Mouse (Mus musculus): ENCODE measurements around the gene Rpa1.
A peak's percentile ranks its signal among the peaks of the same experiment; 100 is the strongest.
"Not testable (repeated sequence)": the region's sequence is repeated elsewhere in the genome, so short reads cannot be mapped to it uniquely, and the experiment has no call there.

The Rpa1 gene

GRCm38 (mm10) chr11:75286868-75287267 is 61.3 kb downstream of the Rpa1 start:
- DNase-seq (ENCODE audit: low read depth, low spot score) = no peak

DNA sequence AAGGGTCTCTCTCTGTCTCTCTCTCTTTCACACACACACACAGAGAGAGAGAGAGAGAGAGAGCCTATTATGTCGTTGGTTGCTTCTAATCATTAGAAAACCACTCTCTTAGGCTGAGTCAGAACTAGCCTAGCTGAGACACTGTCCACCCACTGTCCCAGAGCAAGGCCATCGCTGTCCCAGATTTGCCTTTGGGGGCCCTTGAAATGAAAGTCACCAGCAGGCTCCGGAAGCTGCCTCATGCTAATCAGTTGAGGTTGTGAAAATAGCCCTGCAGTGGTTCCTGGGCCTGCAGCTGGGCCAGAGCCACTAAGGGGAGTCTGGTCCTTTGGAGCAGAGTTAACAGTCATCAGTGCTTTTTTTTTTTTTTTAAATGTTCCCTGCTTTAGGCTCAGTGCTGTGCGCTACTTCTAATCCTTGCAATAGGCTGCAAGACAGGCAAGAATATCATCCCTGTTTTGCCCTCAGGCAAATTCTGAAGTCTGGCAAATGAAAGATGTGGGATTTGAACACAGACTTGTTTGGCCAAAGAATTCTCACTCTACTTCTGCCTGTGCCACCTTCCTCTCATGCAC is 62.1 kb downstream of the Rpa1 start:
- DNase-seq (ENCODE audit: low read depth, low spot score) = no peak

DNA sequence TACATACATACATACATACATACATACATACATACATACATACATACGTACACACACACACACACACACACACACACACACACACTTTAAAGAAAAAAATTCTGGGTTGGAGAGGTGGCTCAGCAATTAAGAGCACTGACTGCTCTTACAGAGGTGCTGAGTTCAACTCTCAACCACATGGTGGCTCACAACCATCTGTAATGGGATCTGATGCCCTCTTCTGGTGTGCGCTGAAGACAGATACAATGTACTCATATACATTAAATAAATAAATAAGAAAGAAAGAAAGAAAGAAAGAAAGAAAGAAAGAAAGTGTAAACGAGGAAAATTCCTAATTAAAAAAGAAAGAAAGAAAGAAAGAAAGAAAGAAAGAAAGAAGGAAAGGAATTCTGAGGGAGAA is 64.3 kb downstream of the Rpa1 start:
- DNase-seq (ENCODE audit: low read depth, low spot score) = not testable (repeated sequence)

GRCm38 (mm10) chr11:75282496-75283120 is 65.5 kb downstream of the Rpa1 start:
- no peak for DNase-seq (ENCODE audit: low read depth, low spot score)

DNA sequence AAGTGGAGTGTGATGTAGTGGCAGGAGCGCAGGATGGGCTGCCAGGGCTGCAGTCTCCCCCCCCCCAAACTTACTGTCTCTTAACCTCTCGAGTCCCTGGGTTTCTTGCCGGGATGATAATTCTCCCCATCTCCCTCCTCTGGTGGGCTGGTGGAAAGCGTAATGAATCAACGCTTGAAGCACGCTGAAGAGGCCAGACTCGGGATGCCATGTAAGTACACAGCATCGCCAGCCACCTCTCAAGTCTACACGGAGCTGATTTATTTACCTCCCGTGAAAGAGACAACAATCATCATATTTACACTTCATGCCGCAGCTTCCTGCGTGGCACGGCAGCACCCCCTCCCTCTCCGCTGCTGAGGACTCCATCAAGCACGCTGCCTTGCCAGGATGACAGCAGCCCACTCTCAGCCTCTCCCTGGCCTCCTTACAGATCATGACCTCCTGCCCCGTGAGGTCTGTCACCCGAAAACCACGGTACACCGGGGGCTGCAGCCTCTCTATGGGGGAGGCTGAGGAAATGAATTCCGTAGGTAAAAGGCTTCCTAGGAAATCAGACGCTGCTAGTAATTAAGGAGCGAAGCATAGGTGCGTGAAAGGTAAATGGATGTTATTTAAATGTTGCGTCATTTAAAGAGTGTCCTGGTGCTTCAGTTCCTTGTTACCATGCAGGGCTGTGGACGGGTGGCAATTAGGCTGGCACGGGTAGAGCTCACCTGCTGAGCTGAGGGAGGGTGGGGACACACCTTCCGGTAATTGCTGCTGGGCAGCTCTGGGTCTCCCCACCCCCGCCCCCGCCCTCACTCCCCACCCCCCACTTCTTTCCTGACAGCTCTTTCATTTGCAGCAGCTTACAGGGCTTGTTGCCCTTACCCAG is 66.5 kb downstream of the Rpa1 start:
- no peak for DNase-seq (ENCODE audit: low read depth, low spot score)

DNA sequence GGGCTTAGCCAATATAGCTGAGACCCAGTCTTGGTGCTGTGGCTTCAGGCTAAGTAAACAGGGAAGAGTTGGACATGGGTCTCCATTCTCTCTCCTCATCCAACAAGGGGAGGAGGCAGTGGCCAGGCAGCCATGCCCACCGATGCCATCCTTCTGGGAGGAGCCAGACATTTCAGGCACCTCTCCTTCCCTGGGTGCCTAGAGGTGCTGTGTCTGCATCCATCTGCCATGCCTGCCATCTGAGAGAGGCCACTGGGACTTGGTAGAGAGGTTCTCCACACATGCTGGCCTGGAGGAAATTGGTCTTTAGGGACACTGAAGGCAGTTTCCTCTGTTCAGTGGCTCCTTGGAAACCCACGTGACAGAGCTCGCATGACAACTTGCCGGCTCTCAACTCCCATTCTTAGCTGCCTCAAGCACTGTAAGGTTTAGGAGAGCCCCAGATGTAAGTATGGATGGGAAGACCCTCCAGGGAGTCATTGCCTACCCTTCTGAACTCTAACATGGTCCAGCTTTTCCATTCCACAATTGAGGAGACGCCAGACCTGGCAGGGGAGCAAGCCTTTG is 67.6 kb downstream of the Rpa1 start:
- no peak for DNase-seq (ENCODE audit: low read depth, low spot score)

GRCm38 (mm10) chr11:75280066-75280410 is 68.1 kb downstream of the Rpa1 start:
- DNase-seq (ENCODE audit: low read depth, low spot score) = no peak

DNA sequence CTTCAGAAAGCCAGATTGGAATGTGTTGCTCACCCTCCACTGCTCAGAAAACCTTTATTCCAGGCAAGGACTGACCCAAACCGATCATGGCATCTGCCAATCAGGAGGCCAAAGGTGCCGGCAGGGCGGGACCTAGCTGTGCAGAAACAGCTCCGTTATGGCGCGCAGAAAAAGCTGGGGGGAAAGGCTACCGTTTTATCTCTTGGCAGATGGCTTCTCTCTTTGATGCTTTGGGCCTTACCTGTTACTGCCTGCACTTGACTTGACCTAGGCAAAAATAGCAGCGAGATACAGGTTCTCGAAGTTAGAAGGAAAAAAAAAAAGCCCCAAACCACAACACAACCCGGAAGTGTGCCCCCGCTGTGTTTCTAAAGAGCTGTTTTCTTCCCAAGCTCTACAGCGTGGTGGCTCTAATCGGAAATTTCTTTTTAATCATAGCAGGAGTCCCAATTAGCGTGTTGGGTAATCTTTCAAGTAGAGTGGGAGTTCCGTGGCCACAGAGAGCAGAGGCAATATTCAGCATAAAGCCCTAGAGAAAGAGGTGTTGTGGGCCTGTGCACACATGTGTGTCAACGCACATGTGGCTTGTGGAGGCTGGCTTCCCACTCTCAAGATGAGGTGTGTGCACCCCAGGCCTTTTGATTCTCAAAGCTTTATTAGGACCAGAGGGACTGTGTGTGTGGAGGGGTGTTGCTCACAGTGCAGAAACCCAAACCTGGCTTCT is 68.6 kb downstream of the Rpa1 start:
- no peak for DNase-seq (ENCODE audit: low read depth, low spot score)

- DNase-seq (ENCODE audit: low read depth, low spot score) = no peak
These were observed 69.1 kb downstream of the Rpa1 start for GRCm38 (mm10) chr11:75279013-75279341.

- DNase-seq (ENCODE audit: low read depth, low spot score) = no peak
These were observed 70.0 kb downstream of the Rpa1 start for GRCm38 (mm10) chr11:75278115-75278514.

- no peak for DNase-seq (ENCODE audit: low read depth, low spot score)
These were observed 73.1 kb downstream of the Rpa1 start for GRCm38 (mm10) chr11:75275035-75275434.

DNA sequence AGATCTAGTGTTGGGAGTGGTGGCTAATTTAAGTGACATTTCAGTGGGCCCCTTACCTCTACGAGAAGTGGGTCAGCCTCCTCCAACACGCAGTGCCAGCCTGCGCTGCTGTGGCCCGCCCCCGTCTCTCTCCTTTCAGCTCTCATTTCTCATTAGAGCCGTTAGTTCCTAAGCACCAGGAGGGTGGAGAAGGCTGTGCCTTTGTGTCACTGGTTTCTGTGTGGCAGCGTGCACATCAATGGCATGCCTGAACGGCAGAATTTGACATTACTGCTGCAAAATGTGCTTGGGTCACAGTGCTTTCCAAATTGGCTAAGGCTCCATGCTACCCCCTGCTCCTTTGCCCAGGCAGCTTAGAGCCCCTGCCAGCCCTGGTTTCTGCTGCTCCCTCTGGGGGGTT is 74.7 kb downstream of the Rpa1 start:
- DNase-seq (ENCODE audit: low read depth, low spot score) = no peak

DNA sequence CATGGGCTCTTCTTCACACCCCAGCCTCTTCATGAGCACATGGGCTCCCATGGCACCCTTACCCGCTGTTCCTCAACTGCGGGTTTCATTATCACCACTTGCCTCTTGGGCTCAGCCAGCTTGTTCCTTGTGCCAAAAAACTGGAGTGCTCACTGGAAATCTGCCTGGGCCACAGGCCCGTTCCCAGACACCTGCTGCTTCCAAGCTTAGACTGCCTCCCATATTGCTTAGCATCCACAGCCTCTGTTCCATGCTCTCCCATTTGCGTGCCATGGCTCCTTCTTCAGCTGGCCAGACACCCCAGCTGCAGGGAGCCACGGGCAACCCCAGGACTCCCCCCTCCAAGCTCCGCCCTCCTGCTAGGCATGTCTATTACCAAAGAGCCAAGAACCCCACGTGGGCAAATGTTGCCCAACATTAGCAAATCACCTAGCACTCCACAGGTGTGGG is 77.1 kb downstream of the Rpa1 start:
- no peak for DNase-seq (ENCODE audit: low read depth, low spot score)

DNA sequence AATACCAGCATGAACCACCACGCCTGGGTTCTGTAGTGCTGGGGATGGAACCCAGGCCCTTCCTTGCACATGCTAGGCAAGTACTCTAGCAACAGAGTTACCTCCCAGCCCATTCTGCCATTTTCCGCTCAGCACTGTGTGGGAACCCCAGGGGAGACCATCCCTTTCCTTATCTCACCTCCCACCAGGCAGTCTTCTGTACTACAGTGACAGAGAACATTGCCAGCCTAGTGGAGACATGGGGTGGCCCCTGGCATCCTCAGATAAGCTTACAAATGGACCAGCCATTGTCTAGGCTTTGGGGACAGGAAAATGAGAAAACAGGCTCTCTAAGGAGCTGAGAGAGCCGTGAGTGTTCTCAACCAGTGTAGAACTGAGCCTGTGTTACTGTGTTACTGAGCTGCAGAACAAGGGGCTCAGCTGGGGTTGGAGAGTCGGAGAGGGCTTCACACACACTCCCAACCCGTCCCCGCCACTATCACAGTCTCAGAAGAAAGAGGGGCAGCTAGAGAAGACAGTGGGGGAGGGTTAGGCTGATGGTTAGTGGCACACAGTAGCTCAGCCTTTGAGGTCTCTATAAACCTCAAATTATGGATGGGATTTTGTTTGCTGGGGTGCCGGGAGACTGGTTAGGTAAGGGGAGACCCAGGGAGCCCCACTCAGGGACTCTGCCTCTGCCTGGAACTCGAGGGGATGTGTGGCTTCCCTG is 77.7 kb downstream of the Rpa1 start:
- DNase-seq (ENCODE audit: low read depth, low spot score) = no peak

- no peak for DNase-seq (ENCODE audit: low read depth, low spot score)
These were observed 78.9 kb downstream of the Rpa1 start for GRCm38 (mm10) chr11:75269213-75269612.

GRCm38 (mm10) chr11:75268492-75268891 is 79.6 kb downstream of the Rpa1 start:
- DNase-seq (ENCODE audit: low read depth, low spot score) = no peak

- DNase-seq (ENCODE audit: low read depth, low spot score) = peak; percentile 78
These were observed 80.3 kb downstream of the Rpa1 start for GRCm38 (mm10) chr11:75267826-75268281.

GRCm38 (mm10) chr11:75265545-75265944 is 82.6 kb downstream of the Rpa1 start:
- DNase-seq (ENCODE audit: low read depth, low spot score) = no peak

DNA sequence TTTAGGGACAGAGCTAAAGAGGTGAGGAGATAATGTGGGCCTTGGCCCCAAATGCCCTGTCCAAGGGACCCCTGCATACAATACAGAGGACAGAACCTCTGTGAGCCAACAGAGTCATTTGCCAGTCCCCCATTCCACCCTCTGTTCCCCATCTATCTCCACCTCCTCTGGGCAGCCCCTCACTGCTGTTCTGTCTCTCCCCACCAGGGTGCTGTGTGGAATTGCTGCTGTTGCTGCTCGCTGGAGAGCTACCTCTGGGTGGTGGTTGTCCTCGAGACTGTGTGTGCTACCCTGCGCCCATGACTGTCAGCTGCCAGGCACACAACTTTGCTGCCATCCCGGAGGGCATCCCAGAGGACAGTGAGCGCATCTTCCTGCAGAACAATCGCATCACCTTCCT is 83.6 kb downstream of the Rpa1 start:
- no peak for DNase-seq (ENCODE audit: low read depth, low spot score)

DNA sequence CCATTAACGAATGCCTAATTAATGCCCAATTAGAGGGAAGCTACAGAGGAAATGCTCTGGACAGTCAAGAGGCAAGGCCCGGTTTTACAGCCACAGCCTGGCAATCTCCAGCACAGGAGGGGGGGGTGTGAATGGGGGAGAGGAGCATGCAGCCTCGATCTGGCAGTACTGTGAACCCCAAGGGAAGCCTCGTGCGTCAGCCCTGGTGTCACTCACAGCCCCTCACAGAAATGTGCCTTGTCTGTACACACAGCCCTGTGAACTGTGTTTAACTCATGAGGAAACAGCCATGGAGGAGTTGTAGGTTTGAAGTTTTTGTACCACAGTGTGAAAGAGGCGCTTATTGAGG is 84.2 kb downstream of the Rpa1 start:
- no peak for DNase-seq (ENCODE audit: low read depth, low spot score)

DNA sequence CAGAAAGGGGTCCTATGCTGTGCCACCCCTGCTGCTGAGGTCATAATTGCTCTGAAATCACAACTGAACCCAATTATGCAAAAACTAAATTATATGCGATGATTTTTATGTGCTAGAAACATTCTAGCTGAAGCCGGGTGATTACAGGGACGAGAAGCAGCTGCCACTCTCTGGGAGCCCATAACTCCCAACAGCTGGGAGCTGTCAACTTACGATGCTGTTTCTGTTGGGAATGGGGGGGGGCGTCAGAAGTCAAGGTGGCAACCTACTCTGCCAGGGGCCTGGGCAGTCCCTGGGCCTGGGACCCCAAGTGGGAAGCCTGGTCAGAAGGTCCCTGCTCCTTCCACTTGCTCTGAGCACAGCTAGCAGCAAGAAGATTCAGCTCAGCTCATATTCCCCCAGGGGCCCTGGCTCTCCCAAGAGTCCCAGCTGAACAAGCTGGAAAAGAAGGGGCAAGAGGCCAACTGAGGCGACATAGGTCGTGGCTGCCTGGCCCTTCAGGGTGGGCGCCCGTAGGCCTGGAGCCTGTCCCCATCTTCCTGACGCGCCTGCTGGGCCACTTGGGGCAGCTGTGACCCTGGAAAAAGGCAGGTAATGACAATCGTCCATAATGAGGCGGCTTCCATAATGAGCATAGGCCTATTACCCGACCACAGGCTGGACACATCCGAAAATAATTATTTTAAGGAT is 84.7 kb downstream of the Rpa1 start:
- no peak for DNase-seq (ENCODE audit: low read depth, low spot score)
